Mouse (Mus musculus) layer of hippocampus, postnatal 36 days (tissue): Measurements from ENCODE around the gene 1700123O20Rik. TPM values are rescaled to one million over a fixed set of nuclear protein-coding genes. Genes with fewer than 3 reads are reported as not detected.
A peak's percentile ranks its signal among the peaks of the same experiment; 100 is the strongest.

Source experiments
- DNase-seq, 2 experiments: peaks; one replicate each; pipeline ENCODE4 v3.0.0; 2022
- total RNA-seq, 2 experiments: library from RNA; stranded (reverse); gene quantifications; 2 replicates each; pipeline ENCODE4 v1.2.3; 2021

Gene 1700123O20Rik
- total RNA-seq, 2 experiments from 2014 or later: 24.0 to 26.3 TPM

- no peak for DNase-seq
Observed at GRCm38 (mm10) chr14:54678657-54679304, 7.2 kb upstream of the 1700123O20Rik start.

GRCm38 (mm10) chr14:54682396-54682795 lies 3.6 kb upstream of the 1700123O20Rik start:
- no peak for DNase-seq

GRCm38 (mm10) chr14:54685471-54685870 lies 545 bp upstream of the 1700123O20Rik start:
- no peak for DNase-seq

DNA sequence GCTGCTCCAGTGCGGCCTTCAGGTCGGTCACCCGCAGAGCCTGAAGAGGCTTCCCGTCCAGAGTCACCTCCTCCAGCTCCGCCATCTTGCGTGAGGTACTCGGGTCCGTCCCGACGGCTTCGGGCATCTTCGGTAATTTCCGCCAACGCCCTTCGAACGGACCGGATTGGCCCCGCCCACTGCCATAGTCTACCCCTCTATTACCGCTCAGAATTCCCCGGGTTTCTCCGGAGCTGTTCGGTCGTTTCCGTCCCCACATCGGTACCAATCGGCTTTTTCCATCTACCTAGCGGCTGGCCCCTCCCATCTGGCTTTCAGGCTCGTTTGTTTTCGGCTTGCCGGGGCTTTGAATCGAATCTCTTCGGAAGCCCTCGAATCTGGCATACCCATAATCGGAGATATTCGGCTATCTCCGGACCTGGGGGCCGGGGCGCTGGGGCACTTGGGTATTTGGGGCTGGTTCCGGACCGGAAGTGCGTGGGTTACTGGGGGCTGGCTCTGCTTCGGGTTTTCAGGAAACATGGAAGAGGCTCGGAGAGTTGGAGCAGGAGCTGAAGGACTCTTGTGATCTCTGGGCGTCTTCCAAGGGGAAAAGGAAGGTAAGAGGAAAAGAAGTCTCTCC lies 617 bp downstream of the 1700123O20Rik start, which contains the start of gene Acin1:
Acin1 (minus strand) TSS at position 410 of the 622 bp plus-strand sequence.
- peak; percentile 100 for DNase-seq

DNA sequence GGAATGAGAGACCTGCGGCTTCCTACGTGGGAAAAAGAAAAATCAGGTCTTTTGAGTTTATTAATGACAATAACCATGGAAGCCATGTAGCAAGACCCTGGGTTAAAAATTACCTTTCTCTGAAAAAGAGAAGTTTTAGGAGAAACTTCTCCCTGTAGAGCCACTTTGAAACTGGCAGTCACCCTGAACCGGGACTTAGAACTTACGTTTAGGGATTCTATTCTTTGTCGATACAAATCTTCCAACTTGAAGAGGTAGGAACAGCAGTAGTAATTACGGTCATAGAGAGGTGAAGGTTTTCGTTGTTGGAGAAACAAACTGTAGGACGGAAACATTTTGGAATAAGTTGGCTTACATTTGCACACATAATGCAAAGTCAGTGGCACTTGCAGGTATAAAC lies 1.2 kb downstream of the 1700123O20Rik start:
- no peak for DNase-seq

GRCm38 (mm10) chr14:54695042-54695441 lies 9.0 kb downstream of the 1700123O20Rik start:
- no peak for DNase-seq

GRCm38 (mm10) chr14:54696752-54697151 lies 10.7 kb downstream of the 1700123O20Rik start:
- DNase-seq: no peak

DNA sequence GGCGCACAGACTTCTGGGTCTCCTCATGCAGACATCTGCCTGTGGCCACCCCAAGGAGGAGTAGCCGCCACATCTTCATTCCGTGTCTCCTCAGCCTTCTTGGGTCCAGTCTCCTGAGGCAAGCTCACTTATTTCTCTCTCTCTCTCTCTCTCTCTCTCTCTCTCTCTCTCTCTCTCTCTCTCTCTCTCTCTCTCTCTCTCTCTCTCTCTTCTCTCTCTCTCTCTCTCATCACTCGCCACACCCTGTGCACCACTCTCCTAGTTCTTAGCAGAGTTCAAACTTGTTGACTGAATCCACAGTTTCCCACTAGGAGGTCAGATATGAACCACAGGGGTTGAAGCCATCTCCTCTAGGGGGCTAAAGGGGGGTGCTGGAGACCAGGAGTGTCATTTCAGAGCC lies 12.7 kb downstream of the 1700123O20Rik start, which contains the start of gene Gm29776:
Gm29776 (minus strand) TSS at position 101 of the 400 bp plus-strand sequence.
- no peak for DNase-seq

- DNase-seq: no peak
Observed at GRCm38 (mm10) chr14:54699586-54699985, 13.6 kb downstream of the 1700123O20Rik start.

GRCm38 (mm10) chr14:54701298-54701697 lies 15.3 kb downstream of the 1700123O20Rik start:
- DNase-seq: peak; percentile 63 to 73

GRCm38 (mm10) chr14:54703207-54703606 lies 17.2 kb downstream of the 1700123O20Rik start:
- no peak for DNase-seq

DNA sequence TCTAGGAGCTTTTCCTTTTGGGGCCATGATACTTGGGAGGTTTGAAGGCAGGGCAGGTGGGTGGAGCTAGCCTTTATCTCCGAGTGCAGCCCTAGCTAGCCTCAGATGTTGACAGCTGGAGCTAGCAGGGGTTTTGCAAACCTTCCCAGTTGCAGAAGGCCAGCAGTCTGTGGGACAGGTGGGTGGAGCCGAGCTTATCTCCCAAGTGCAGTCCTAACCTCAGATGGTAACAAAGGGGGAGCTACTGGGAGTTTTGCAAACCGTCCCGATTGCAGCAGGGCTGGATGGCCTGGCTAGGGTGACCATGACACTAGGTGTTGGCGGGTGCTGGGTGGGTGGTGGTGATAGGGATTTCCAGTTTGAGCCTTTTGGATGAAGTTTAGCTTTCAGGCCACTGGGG lies 19.8 kb downstream of the 1700123O20Rik start:
- no peak for DNase-seq

DNA sequence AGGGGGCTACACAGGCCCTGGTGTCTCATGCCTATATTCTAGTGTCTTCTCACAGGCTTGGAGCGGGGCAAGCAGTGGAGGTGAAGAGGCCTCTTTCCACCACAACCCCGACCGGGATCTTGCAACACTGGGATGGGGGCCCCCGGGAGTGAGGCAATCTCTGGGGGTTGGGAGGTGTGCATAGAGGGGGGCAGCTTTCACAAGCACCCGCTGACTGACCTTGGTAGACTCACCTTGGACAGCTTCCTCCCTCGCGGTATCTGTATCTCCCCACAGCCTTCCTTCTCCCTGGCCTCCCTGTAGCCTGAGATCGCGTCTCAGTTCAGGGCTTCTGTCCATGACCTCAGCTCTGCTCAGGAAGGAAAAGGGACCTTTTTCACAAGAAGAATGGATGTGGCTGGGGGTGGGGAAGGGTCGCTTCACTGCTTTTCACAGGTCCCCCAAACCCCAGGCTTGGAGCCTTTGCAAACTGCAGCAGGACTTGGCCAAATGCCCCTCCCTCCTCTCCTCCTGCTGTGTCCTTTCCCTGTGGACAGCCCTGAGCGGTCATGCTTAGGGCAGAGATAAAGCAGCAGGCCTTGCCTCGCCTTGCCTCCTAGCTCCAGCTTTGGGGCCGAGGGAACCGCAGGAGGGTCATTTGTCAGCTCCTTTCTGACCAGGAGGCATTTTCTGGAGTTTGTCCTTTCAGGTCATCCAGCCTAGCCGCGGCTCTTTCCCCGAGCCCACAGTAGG lies 20.7 kb downstream of the 1700123O20Rik start:
- DNase-seq: no peak

- no peak for DNase-seq
Observed at GRCm38 (mm10) chr14:54709054-54709453, 23.0 kb downstream of the 1700123O20Rik start.

DNA sequence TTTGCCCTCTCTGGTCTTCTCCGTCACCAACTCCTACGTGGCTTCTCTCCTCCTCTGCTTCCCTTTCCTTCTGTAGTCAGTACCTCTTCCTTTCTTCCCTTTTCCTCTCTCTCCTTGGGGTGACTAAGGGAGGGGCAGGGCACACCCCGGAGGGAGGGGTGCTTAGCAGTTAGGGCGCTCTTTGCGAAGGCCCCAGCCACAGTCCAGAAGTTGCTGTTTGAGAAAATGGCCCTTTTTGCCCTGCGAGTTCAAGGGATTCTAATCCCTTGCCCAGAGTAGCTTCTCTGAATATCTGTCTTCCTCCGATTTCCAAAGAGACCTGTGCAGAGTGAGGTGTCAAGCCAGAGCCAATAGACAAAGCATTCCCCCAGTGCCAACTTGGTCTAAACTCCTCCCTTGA lies 26.1 kb downstream of the 1700123O20Rik start, which contains the start of gene Cebpe:
Cebpe (minus strand) TSS at position 101 of the 400 bp plus-strand sequence.
- DNase-seq: no peak

GRCm38 (mm10) chr14:54712861-54713260 lies 26.8 kb downstream of the 1700123O20Rik start:
- DNase-seq: no peak

DNA sequence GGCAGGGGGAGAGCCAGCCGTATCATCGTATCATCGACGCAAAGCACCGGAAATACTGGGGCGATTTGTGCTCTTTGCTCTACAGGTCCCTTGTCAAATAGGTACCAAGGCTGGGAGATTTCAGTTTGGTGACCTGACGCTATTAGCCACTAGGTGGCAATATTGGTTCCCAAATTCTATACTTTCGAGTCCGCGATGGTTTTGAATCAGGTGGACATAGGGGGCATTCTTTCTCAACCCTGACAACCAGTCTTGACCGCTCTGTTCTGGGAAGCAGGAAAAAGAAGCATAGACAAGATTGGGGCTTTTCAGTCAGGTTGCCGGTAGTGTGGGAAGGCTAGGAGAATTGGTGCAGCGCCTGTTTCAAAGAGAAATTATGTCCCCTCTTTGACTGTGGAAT lies 28.1 kb downstream of the 1700123O20Rik start:
- DNase-seq: peak; percentile 54 to 76

GRCm38 (mm10) chr14:54714617-54715081 lies 28.6 kb downstream of the 1700123O20Rik start:
- DNase-seq: peak in 1 of 2 experiments; percentile 24

DNA sequence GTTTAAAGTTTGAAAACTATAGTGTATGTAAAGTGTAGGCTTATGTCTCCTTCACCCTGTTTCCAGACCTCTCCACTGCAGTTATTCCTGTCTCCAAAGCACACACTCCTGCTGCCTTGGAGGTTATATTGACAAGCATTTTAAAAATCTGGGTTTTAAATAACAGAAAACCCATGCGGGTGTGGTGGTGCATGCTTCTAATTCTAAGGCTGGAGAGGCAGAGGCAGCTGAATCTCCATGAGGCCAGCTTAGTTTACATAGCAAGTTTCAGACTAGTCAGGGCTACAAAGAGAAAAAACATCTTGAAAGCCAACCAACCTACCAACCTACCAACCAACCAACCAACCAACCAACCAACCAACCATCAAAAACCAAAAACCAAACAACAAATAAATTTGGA lies 29.4 kb downstream of the 1700123O20Rik start:
- DNase-seq: no peak

GRCm38 (mm10) chr14:54720041-54720440 lies 34.0 kb downstream of the 1700123O20Rik start:
- DNase-seq: no peak

DNA sequence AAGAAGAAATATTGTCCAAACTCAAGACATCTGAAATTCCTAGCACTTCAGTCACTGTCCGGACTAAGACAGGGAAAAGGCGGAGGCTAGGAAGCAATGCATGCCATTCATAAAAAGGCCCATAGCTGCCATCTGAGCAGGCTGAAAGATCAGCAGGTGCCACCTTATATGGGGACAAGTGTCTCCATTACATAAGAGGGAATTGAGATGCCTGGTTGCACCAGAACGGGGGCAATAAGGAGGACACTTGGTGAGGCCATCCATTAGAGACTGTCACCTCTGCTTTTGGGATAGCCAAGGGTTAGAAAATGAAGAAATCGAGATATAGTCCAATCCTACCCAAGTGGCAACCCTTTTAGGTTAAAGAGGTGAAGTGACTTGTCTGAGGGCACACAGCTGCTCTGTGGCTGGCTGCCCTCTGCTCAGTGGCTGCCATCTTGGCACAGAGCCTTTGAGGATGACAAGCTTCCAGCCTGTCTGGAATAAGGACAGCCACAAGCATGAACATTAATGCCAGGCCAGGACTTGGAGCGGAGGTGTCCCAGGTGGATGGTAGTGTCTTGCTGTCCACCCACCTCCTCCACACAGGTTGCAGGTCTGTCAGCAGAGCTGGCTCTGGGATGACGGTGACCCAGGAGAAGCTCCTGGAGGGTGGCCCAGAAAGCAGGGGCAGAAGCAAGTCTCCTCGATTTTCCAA lies 34.8 kb downstream of the 1700123O20Rik start:
- no peak for DNase-seq

DNA sequence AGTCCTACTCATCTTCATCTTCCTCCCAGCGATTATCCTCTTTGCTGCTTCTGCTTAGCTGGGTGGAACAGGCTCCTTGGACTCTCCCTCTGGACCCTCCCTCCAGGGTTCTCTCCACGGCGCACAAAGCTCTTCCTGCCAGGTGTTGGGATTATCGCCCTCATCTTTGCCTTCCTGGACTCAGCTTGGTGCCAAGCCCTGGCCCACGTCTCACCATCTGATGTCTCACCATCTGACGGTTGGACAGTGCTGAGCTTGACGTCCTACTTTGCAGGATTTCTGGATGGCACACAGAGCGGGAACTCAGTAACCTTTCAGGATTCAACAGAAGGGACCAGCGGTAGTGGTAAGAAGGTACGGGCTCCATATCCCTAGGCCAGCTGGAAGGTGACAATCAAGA lies 35.7 kb downstream of the 1700123O20Rik start:
- DNase-seq: no peak
